Mouse (Mus musculus): ENCODE results near the gene Gtf3c6.

DNA sequence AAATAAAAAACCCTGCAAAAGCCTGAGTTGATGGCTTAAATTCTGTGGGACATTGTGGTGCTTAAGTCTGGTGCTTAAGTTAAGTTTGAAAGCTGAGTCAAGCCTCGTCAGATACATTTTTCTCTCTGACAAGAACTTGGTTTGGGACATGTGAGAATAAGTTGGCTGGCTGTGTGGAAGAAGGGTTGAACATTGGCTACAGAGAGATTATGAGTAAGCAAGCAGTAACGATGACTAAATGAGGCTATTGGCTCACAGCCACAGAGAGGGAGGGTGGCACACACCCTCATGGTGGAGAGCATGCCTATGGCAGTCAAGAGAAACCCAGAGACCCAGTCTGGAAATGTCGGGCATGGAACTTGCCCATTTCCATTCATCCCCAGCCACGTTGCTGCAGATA lies 5.8 kb upstream of the Gtf3c6 start:
- no peak for TF ChIP-seq POLR2A (IDR thresholded peaks at IDR 0.05; ENCODE audit: low read depth, low read length)
- no peak for TF ChIP-seq CTCF (IDR thresholded peaks at IDR 0.05; ENCODE audit: extremely low read depth, insufficient read depth, insufficient read length, insufficient replicate concordance)

Data from spleen, adult 2 months (tissue).